Mouse (Mus musculus): ENCODE measurements at regions not wholly inside any gene's neighbourhood (a gene's known extent, or its start where the extent isn't known, plus 50 kb on each side); places are given as distances from the start of the nearest gene placed in this dataset.

- Histone ChIP-seq H3K4me2 (replicated peaks; ENCODE audit: low read depth, low read length, severe bottlenecking) (no peak overlapping the region), H3K36me3 (ENCODE audit: control insufficient read depth, insufficient read depth, low read length) (no peaks in the 10 kb centered on the region), H3K4me1 (ENCODE audit: control insufficient read depth, insufficient read depth, low read length) (no peaks in the 10 kb centered on the region), H3K27ac (replicated peaks; ENCODE audit: low read depth, low read length) (no peak overlapping the region), H3K9me3 (ENCODE audit: control insufficient read depth, low read length) (no peaks in the 10 kb centered on the region), H3K27me3 (ENCODE audit: control insufficient read depth, insufficient read depth, low read length) (no peaks in the 10 kb centered on the region), H3K9ac (ENCODE audit: low read depth, low read length, severe bottlenecking) (no peak overlapping the region), H3K4me3 (replicated peaks; ENCODE audit: low read length) (no peak overlapping the region)
- 80% methylated on average over 19 of the region's 19 CpGs for WGBS
- no peak for TF ChIP-seq POLR2A (IDR thresholded peaks at IDR 0.05; ENCODE audit: borderline replicate concordance, extremely low read depth, insufficient read depth, insufficient read length)
- DNase-seq (ENCODE audit: low spot score) = no peak
- no peak for ATAC-seq (ENCODE audit: low FRiP score, low read depth)
These were observed 343.6 kb upstream of the Fam19a5 start for GRCm38 (mm10) chr15:87200282-87201048.

GRCm38 (mm10) chr15:87201055-87201454 is 343.0 kb upstream of the Fam19a5 start:
- 68% methylated on average over 7 of the region's 7 CpGs for WGBS
- Histone ChIP-seq H3K36me3 (ENCODE audit: control insufficient read depth, insufficient read depth, low read length) (no peaks in the 10 kb centered on the region), H3K4me3 (replicated peaks; ENCODE audit: low read length) (no peak overlapping the region), H3K27ac (replicated peaks; ENCODE audit: low read depth, low read length) (no peak overlapping the region), H3K4me1 (ENCODE audit: control insufficient read depth, insufficient read depth, low read length) (no peaks in the 10 kb centered on the region), H3K27me3 (ENCODE audit: control insufficient read depth, insufficient read depth, low read length) (no peaks in the 10 kb centered on the region), H3K9ac (ENCODE audit: low read depth, low read length, severe bottlenecking) (no peak overlapping the region), H3K4me2 (replicated peaks; ENCODE audit: low read depth, low read length, severe bottlenecking) (no peak overlapping the region), H3K9me3 (ENCODE audit: control insufficient read depth, low read length) (no peaks in the 10 kb centered on the region)
- ATAC-seq (ENCODE audit: low FRiP score, low read depth) (no peak), DNase-seq (ENCODE audit: low spot score) (no peak)
- no peak for TF ChIP-seq POLR2A (IDR thresholded peaks at IDR 0.05; ENCODE audit: borderline replicate concordance, extremely low read depth, insufficient read depth, insufficient read length)

GRCm38 (mm10) chr15:87229951-87230350 is 314.1 kb upstream of the Fam19a5 start:
- 72% methylated on average over 3 of the region's 3 CpGs for WGBS
- TF ChIP-seq POLR2A (IDR thresholded peaks at IDR 0.05; ENCODE audit: borderline replicate concordance, extremely low read depth, insufficient read depth, insufficient read length) = no peak
- Histone ChIP-seq H3K36me3 (ENCODE audit: control insufficient read depth, insufficient read depth, low read length) (no peaks in the 10 kb centered on the region), H3K27ac (replicated peaks; ENCODE audit: low read depth, low read length) (no peak overlapping the region), H3K9me3 (ENCODE audit: control insufficient read depth, low read length) (no peaks in the 10 kb centered on the region), H3K27me3 (ENCODE audit: control insufficient read depth, insufficient read depth, low read length) (no peaks in the 10 kb centered on the region), H3K9ac (ENCODE audit: low read depth, low read length, severe bottlenecking) (no peak overlapping the region), H3K4me3 (replicated peaks; ENCODE audit: low read length) (no peak overlapping the region), H3K4me2 (replicated peaks; ENCODE audit: low read depth, low read length, severe bottlenecking) (no peak overlapping the region), H3K4me1 (ENCODE audit: control insufficient read depth, insufficient read depth, low read length) (no peaks in the 10 kb centered on the region)
- DNase-seq (ENCODE audit: low spot score) (no peak), ATAC-seq (ENCODE audit: low FRiP score, low read depth) (no peak)

GRCm38 (mm10) chr15:87236096-87236495 is 308.0 kb upstream of the Fam19a5 start:
- Histone ChIP-seq H3K36me3 (ENCODE audit: control insufficient read depth, insufficient read depth, low read length) (no peaks in the 10 kb centered on the region), H3K4me2 (replicated peaks; ENCODE audit: low read depth, low read length, severe bottlenecking) (no peak overlapping the region), H3K4me3 (replicated peaks; ENCODE audit: low read length) (no peak overlapping the region), H3K9ac (ENCODE audit: low read depth, low read length, severe bottlenecking) (no peak overlapping the region), H3K27me3 (ENCODE audit: control insufficient read depth, insufficient read depth, low read length) (no peaks in the 10 kb centered on the region), H3K9me3 (ENCODE audit: control insufficient read depth, low read length) (no peaks in the 10 kb centered on the region), H3K4me1 (ENCODE audit: control insufficient read depth, insufficient read depth, low read length) (no peaks in the 10 kb centered on the region), H3K27ac (replicated peaks; ENCODE audit: low read depth, low read length) (no peak overlapping the region)
- ATAC-seq (ENCODE audit: low FRiP score, low read depth) (no peak), DNase-seq (ENCODE audit: low spot score) (no peak)
- TF ChIP-seq POLR2A (IDR thresholded peaks at IDR 0.05; ENCODE audit: borderline replicate concordance, extremely low read depth, insufficient read depth, insufficient read length) = no peak
- 69% methylated on average over 3 of the region's 3 CpGs for WGBS

GRCm38 (mm10) chr15:87239057-87239456 is 305.0 kb upstream of the Fam19a5 start:
- Histone ChIP-seq H3K9ac (ENCODE audit: low read depth, low read length, severe bottlenecking) (no peak overlapping the region), H3K9me3 (ENCODE audit: control insufficient read depth, low read length) (no peaks in the 10 kb centered on the region), H3K27me3 (ENCODE audit: control insufficient read depth, insufficient read depth, low read length) (no peaks in the 10 kb centered on the region), H3K4me1 (ENCODE audit: control insufficient read depth, insufficient read depth, low read length) (no peaks in the 10 kb centered on the region), H3K4me3 (replicated peaks; ENCODE audit: low read length) (no peak overlapping the region), H3K27ac (replicated peaks; ENCODE audit: low read depth, low read length) (no peak overlapping the region), H3K4me2 (replicated peaks; ENCODE audit: low read depth, low read length, severe bottlenecking) (no peak overlapping the region), H3K36me3 (ENCODE audit: control insufficient read depth, insufficient read depth, low read length) (no peaks in the 10 kb centered on the region)
- WGBS = 93% methylated on average over 11 of the region's 11 CpGs
- no peak for TF ChIP-seq POLR2A (IDR thresholded peaks at IDR 0.05; ENCODE audit: borderline replicate concordance, extremely low read depth, insufficient read depth, insufficient read length)
- DNase-seq (ENCODE audit: low spot score) (no peak), ATAC-seq (ENCODE audit: low FRiP score, low read depth) (no peak)
